Mouse (Mus musculus) CH12.LX (cell line): ENCODE measurements around the gene Usp32. TPM values are rescaled to one million over a fixed set of nuclear protein-coding genes. Genes with fewer than 3 reads are reported as not detected.

Source experiments
- DNase-seq: peaks from one replicate; pipeline ENCODE4 v3.0.0-alpha.2; 2013; ENCODE audit errors: extremely low read depth
- H3K27ac ChIP-seq: 2 replicates; pipeline ENCODE4 v1.5.1; 2012; ENCODE audit warnings: low read depth, mild to moderate bottlenecking, control low read depth, moderate library complexity; ENCODE audit not compliant: insufficient read depth
- H3K27me3 ChIP-seq: replicated peaks from 2 replicates; pipeline ENCODE3; 2012; ENCODE audit warnings: inconsistent platforms
- H3K36me3 ChIP-seq, 2 experiments: replicated peaks in 1 of 2; 2 replicates each; pipeline versions ENCODE3 to v1.6.1; 2012; ENCODE audit warnings: inconsistent platforms in 1 of 2, low read length in 1 of 2, mild to moderate bottlenecking in 1 of 2, mixed read lengths in 1 of 2, moderate library complexity in 1 of 2; ENCODE audit not compliant: control insufficient read depth in 1 of 2, insufficient read depth in 1 of 2
- H3K4me1 ChIP-seq, 2 experiments: 2 replicates each; pipeline ENCODE4 v1.6.1; 2012; ENCODE audit warnings: inconsistent platforms in 1 of 2, moderate library complexity in 1 of 2; ENCODE audit not compliant: insufficient read depth in 2 of 2, control insufficient read depth in 1 of 2
- H3K4me2 ChIP-seq: 2 replicates; pipeline ENCODE4 v1.6.1; 2012; ENCODE audit warnings: low read depth, mild to moderate bottlenecking, control low read depth; ENCODE audit not compliant: poor library complexity, insufficient read depth, severe bottlenecking
- H3K4me3 ChIP-seq, 3 experiments: fragments of 150-350 bp in 1 of 3; sonication (generic) in 1 of 3; replicated peaks in 1 of 3; 2 replicates each; pipeline versions ENCODE3 to v1.5.1; 2011 to 2012; ENCODE audit warnings: low read depth in 2 of 3, low read length in 2 of 3, mild to moderate bottlenecking in 2 of 3, moderate library complexity in 2 of 3, control low read depth in 1 of 3, improper control_type of control experiment in 1 of 3, inconsistent platforms in 1 of 3, mixed read lengths in 1 of 3; ENCODE audit not compliant: poor library complexity in 1 of 3
- H3K79me2 ChIP-seq: replicated peaks from 2 replicates; pipeline ENCODE4 v1.6.1; 2012; ENCODE audit warnings: mild to moderate bottlenecking, moderate library complexity; ENCODE audit not compliant: control insufficient read depth, poor library complexity, insufficient read depth, severe bottlenecking; ENCODE audit errors: extremely low read depth
- H3K9ac ChIP-seq: 2 replicates; pipeline ENCODE4 v1.6.1; 2012; ENCODE audit warnings: low read depth, mild to moderate bottlenecking, control low read depth, moderate library complexity; ENCODE audit not compliant: insufficient read depth
- H3K9me3 ChIP-seq: replicated peaks from 2 replicates; pipeline ENCODE3; 2012; ENCODE audit warnings: low read length, inconsistent platforms, mixed read lengths
- BHLHE40 ChIP-seq: IDR thresholded peaks from 2 replicates; pipeline ENCODE4 v1.6.1; 2011; ENCODE audit warnings: mild to moderate bottlenecking, low read depth, low read length, improper control_type of control experiment
- E2F4 ChIP-seq: IDR thresholded peaks from 2 replicates; pipeline ENCODE4 v1.6.1; 2011; ENCODE audit warnings: low read depth, low read length, improper control_type of control experiment; ENCODE audit not compliant: insufficient replicate concordance
- ELF1 ChIP-seq: IDR thresholded peaks from 2 replicates; pipeline ENCODE4 v1.6.1; 2014; ENCODE audit warnings: low read depth, mild to moderate bottlenecking, inconsistent platforms, low read length, improper control_type of control experiment
- ETS1 ChIP-seq: conservative IDR thresholded peaks from 2 replicates; pipeline ENCODE4 v1.6.1; 2012; ENCODE audit warnings: low read depth, mild to moderate bottlenecking, inconsistent platforms, low read length, improper control_type of control experiment, moderate library complexity
- IRF4 ChIP-seq: IDR thresholded peaks from 2 replicates; pipeline ENCODE4 v1.6.1; 2014; ENCODE audit warnings: low read depth, mild to moderate bottlenecking, inconsistent platforms, low read length, improper control_type of control experiment
- JUN ChIP-seq: IDR thresholded peaks from 2 replicates; pipeline ENCODE4 v1.6.1; 2011; ENCODE audit warnings: low read depth, mild to moderate bottlenecking, low read length, improper control_type of control experiment, moderate library complexity; ENCODE audit not compliant: insufficient read depth
- KAT2A ChIP-seq: IDR thresholded peaks from 2 replicates; pipeline ENCODE4 v1.6.1; 2012; ENCODE audit warnings: low read length, improper control_type of control experiment, inconsistent platforms; ENCODE audit not compliant: insufficient replicate concordance
- MAFK ChIP-seq: IDR thresholded peaks from 2 replicates; pipeline ENCODE4 v1.6.1; 2011; ENCODE audit warnings: low read length, improper control_type of control experiment; ENCODE audit not compliant: insufficient replicate concordance
- MAX ChIP-seq: IDR thresholded peaks from 2 replicates; pipeline ENCODE4 v1.6.1; 2011; ENCODE audit warnings: low read length, improper control_type of control experiment
- MAZ ChIP-seq: IDR thresholded peaks from 2 replicates; pipeline ENCODE4 v1.6.1; 2012; ENCODE audit warnings: low read depth, mild to moderate bottlenecking, inconsistent platforms, low read length, improper control_type of control experiment, moderate library complexity
- NRF1 ChIP-seq: IDR thresholded peaks from 2 replicates; pipeline ENCODE4 v1.6.1; 2014; ENCODE audit warnings: low read depth, mild to moderate bottlenecking, inconsistent platforms, low read length, improper control_type of control experiment, moderate library complexity
- POLR2A ChIP-seq: IDR thresholded peaks from 2 replicates; pipeline ENCODE4 v1.6.1; 2011; ENCODE audit warnings: low read depth, mild to moderate bottlenecking, improper control_type of control experiment, low read length
- RAD21 ChIP-seq: IDR thresholded peaks from 2 replicates; pipeline ENCODE4 v1.6.1; 2011; ENCODE audit warnings: low read depth, mild to moderate bottlenecking, low read length, improper control_type of control experiment, moderate library complexity
- SMC3 ChIP-seq: IDR thresholded peaks from 2 replicates; pipeline ENCODE4 v1.6.1; 2011; ENCODE audit warnings: low read depth, low read length, improper control_type of control experiment
- USF1 ChIP-seq: IDR thresholded peaks from 2 replicates; pipeline ENCODE4 v1.6.1; 2014; ENCODE audit warnings: low read depth, mild to moderate bottlenecking, inconsistent platforms, low read length, improper control_type of control experiment
- dilution Hi-C: fragments of 300-500 bp; cut with MboI; formaldehyde crosslinking; loops from 2 replicates; pipeline ENCODE4 v1.14.3; 2020; ENCODE audit warnings: low sequenced_read_pairs; ENCODE audit not compliant: extremely low pct_unique_long_range_greater_than_20kb, extremely low pct_ligation_motif_present
- in situ Hi-C: fragments of 300-500 bp; cut with MboI; formaldehyde crosslinking; loops from 3 replicates; pipeline ENCODE4 v1.14.3; 2019; ENCODE audit warnings: low sequenced_read_pairs, low pct_ligation_motif_present, low pct_unique_long_range_greater_than_20kb, mixed read lengths
- polyA plus RNA-seq: library from polyadenylated mRNA; unstranded; fragments of >175 nt; gene quantifications from 2 replicates; pipeline ENCODE4 v1.2.1, GENCODE M21; 2012; ENCODE audit warnings: low read depth; ENCODE audit not compliant: insufficient read length
- total RNA-seq, 2 experiments: library from RNA; depleted of rRNA; stranded (reverse); fragments of 300-350 nt in 1 of 2; fragments of >200 nt in 1 of 2; gene quantifications; 2 replicates each; pipeline ENCODE4 v1.2.3; 2012 to 2014

The Usp32 gene
- total and polyA plus RNA-seq, 3 experiments, result 7.4 to 12.0 (median 11.8) TPM

DNA sequence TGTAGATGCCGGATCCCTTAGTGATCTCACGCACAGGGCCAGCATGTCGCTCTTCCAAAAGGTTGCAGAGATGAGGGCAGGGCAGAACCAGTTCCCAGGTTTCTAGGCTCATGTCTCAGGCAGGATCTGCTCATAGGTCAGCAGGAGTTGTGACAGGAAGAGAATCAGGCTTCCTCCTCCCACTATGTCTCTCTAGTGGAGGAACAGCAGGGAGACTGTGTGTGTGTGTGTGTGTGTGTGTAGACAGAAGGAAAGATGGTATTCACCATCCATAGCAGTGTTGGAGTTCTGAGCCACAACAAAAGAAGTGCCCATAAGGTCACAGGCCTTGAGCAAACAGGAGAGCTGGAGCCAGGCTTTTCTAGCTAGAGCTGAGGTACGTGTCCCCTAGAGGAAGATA lies 173.3 kb downstream of the Usp32 start:
- no peak overlapping the region for H3K4me2 ChIP-seq
- no peak overlapping the region for H3K27ac ChIP-seq
- no peak for DNase-seq
- dilution Hi-C loops (no loop called here), in situ Hi-C loops (loop anchor here (5.0 kb wide), 1 partner anchor 49 kb away; the partner anchor contains the start of gene Znhit3)
- no peaks in the 10 kb centered on the region for H3K79me2 ChIP-seq
- no peak for TF ChIP-seq POLR2A
- TF ChIP-seq BHLHE40, result no peak
- no peak for TF ChIP-seq MAZ
- TF ChIP-seq USF1, result no peak
- no peak for TF ChIP-seq IRF4
- TF ChIP-seq NRF1, result no peak
- TF ChIP-seq RAD21, result no peak
- TF ChIP-seq JUN, result no peak
- no peak for TF ChIP-seq SMC3
- H3K4me1 ChIP-seq, result peaks cover 3 to 26% of the 10 kb centered on the region in 2 experiments; a peak in 2 of 4 replicates
- no peaks in the 10 kb centered on the region for H3K9me3 ChIP-seq
- H3K27me3 ChIP-seq, result peaks cover 45% of the 10 kb centered on the region
- no peak overlapping the region for H3K4me3 ChIP-seq
- H3K9ac ChIP-seq, result no peak overlapping the region
- no peaks in the 10 kb centered on the region for H3K36me3 ChIP-seq

DNA sequence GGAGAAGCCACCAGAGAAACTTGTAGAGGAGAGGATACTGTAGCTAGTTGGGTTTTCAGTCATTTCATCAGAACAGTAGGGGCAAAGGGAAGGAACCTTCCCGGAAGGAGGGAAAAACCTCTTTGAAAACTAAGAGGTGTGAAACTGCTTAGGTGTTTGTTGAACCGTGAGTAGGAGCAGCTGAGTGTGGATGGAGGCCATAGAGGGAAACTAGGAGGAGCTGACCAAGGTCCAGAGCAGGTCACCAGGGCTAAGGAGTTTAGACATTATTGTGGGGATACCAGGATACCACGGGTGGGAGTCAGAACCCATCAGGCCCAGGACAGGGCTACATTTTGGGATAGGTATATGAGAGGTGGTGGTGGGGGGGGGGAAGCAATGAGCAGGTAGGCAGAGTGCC lies 176.4 kb downstream of the Usp32 start:
- no peak overlapping the region for H3K4me3 ChIP-seq
- dilution Hi-C loops, result no loop called here
- H3K4me2 ChIP-seq, result no peak overlapping the region
- no peaks in the 10 kb centered on the region for H3K9me3 ChIP-seq
- H3K9ac ChIP-seq, result no peak overlapping the region
- no peaks in the 10 kb centered on the region for H3K79me2 ChIP-seq
- in situ Hi-C loops, result no loop called here
- H3K27me3 ChIP-seq, result peaks cover 73% of the 10 kb centered on the region
- DNase-seq, result no peak
- TF ChIP-seq MAFK (no peak), ELF1 (no peak), MAX (no peak), E2F4 (no peak), JUN (no peak), KAT2A (no peak), ETS1 (no peak)
- H3K36me3 ChIP-seq, result no peaks in the 10 kb centered on the region
- no peak overlapping the region for H3K27ac ChIP-seq
- peaks cover 0 to 11% of the 10 kb centered on the region in 2 experiments; a peak in 2 of 4 replicates for H3K4me1 ChIP-seq
